Mouse (Mus musculus) thymus, adult 2 months (tissue): ENCODE measurements around the gene Sbk1.

Source experiments
- CTCF ChIP-seq: fragments of 200-500 bp; IDR thresholded peaks from 2 replicates; pipeline ENCODE4 v1.5.1; 2012; ENCODE audit warnings: mild to moderate bottlenecking, control low read depth, low read length, moderate library complexity, borderline replicate concordance; ENCODE audit not compliant: control insufficient read depth, poor library complexity, insufficient read depth; ENCODE audit errors: extremely low read depth
- POLR2A ChIP-seq: fragments of 200-500 bp; IDR thresholded peaks from 2 replicates; pipeline ENCODE4 v1.6.1; 2012; ENCODE audit warnings: mild to moderate bottlenecking, low read length, control low read depth, moderate library complexity; ENCODE audit not compliant: control insufficient read depth, poor library complexity, insufficient read depth; ENCODE audit errors: extremely low read depth

DNA sequence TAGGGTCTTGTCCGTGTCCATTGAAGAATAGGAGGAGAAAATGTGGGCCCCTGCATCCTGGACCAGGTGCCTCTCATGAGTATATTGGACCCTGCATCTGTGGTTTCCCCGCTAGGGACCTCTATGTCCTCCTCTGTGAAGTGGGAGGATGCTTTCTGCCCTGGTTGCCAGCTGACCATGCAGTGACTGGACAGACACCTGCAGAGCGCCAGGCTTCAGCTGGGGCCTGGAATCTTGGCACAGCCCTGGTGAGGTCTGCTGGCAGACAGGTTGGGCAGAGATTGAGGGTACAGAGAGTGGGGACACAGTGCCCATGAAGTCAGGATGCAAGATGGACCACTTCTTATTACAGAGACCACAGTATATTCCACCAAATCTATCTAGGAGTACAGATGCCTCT, 22.4 kb upstream of the Sbk1 start:
- TF ChIP-seq POLR2A: no peak
- no peak for TF ChIP-seq CTCF
